Mouse (Mus musculus) gastrocnemius, adult 2 months (tissue): ENCODE results near the gene Atp9a. TPM values are rescaled to one million over a fixed set of nuclear protein-coding genes. Genes with fewer than 3 reads are reported as not detected.

Experiments
- DNase-seq: peaks from one replicate; pipeline ENCODE4 v3.0.0; 2022
- H3K27ac ChIP-seq: fragments of 200-600 bp; 2 replicates; pipeline ENCODE4 v1.8.1; 2022; ENCODE audit warnings: mild to moderate bottlenecking
- H3K4me3 ChIP-seq: fragments of 200-600 bp; 2 replicates; pipeline ENCODE4 v1.8.1; 2022; ENCODE audit warnings: mild to moderate bottlenecking, moderate library complexity
- CTCF ChIP-seq: fragments of 200-600 bp; IDR thresholded peaks from 2 replicates; pipeline ENCODE4 v1.8.1; 2022; ENCODE audit warnings: antibody characterized with exemption, mild to moderate bottlenecking, moderate library complexity
- intact Hi-C: fragments of 180-260 bp; cut with DNase I; formaldehyde crosslinking; loops from one replicate; pipeline ENCODE4 v1.15.1; 2025
- long read RNA-seq, 2 experiments: library from polyadenylated mRNA; stranded (forward); transcript quantifications; one replicate each; pipeline ENCODE4 v2.0.0; 2021
- total RNA-seq, 2 experiments: library from RNA; stranded (reverse); gene quantifications; 2 replicates each; pipeline ENCODE4 v1.2.3; 2021

Atp9a gene
- 10 to 100 TPM; 15.3 to 25.0 TPM for total RNA-seq
- long read RNA-seq, experiment 1, transcript Atp9a-201 (28 exons, 3,529 nt) = major isoform, 18 of 42 reads
- long read RNA-seq, experiment 1, partial matches to known transcripts = 3 of 42 reads
- long read RNA-seq, experiment 1, other reads (novel, unspliced or antisense) = 17 of 42 reads
- long read RNA-seq, experiment 2, transcript Atp9a-201 (28 exons, 3,529 nt) = major isoform, 12 of 47 reads
- long read RNA-seq, experiment 2, partial matches to known transcripts = 3 of 47 reads
- long read RNA-seq, experiment 2, other reads (novel, unspliced or antisense) = 28 of 47 reads

DNA sequence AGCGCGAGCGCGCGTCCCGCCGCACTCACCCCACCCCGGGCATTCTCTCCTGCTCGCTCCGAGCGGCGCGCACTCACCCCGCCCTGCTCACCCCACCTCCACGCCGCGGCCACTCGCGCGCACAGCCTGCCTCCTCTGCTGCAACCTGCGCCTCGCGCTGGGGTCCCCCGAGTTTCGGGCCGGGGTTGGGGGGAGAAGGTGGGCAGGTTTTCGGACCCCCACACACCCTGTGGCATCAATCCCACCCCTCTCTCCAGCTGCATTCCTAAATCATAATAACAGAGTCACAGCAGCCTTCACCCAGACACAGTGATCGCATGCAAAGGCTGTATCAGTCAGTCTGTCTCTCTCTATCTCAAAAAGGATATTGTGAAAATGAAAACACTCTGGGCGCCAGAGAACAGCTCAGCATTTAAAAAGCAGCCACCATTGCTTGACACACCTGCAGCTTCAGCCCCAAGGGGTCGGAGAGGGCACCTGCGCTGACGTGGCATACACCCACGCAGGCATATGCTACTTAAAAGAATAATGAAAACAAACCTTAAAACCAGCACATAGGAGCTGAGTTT, at the start of gene Atp9a:
Gene Atp9a, minus strand, starts transcription at position 351 of the 569 bp plus-strand sequence.
- intact Hi-C loops = loop anchor here (1.0 kb wide), 1 partner anchor 51 kb away; no protein-coding TSS in a partner anchor
- peak within 1 kb of the TSS; percentile 81 for H3K27ac ChIP-seq
- peak within 1 kb of the TSS; percentile 91 for H3K4me3 ChIP-seq
- peak; percentile 67 for DNase-seq
- TF ChIP-seq CTCF = no peak

GRCm38 (mm10) chr2:168791115-168791802, 49.0 kb upstream of the Atp9a start:
- intact Hi-C loops = no loop called here
- no peak for DNase-seq
- no peak for TF ChIP-seq CTCF
- no peak overlapping the region for H3K4me3 ChIP-seq
- H3K27ac ChIP-seq = no peak overlapping the region

- TF ChIP-seq CTCF = no peak
- Histone ChIP-seq H3K27ac (no peak overlapping the region), H3K4me3 (no peak overlapping the region)
- no peak for DNase-seq
- intact Hi-C loops = no loop called here
Measured at GRCm38 (mm10) chr2:168786174-168786573, 44.0 kb upstream of the Atp9a start.

DNA sequence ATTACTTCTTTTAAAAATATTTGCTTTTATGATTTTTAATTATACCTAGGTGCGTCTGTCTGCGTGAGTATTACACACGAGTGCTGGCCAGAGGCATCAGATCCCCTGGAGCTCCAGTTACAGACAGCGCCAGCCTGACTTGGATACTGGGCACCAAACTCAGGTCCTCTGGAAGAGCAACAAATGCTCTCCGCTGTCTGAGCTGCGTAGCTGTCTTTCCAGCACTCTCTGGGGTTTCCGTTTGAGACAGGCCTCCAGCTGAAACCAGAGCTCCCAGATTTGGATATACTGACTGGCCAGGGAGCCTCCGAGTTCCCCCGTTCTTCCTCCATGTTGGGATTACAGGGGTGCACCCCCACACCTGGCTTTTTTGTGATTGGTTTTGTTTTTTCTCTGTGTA, 38.4 kb upstream of the Atp9a start:
- H3K27ac ChIP-seq = peak overlapping the region; percentile 61; the same call in 1 of the 2 replicates
- intact Hi-C loops = no loop called here
- no peak for TF ChIP-seq CTCF
- DNase-seq = peak; percentile 49
- peak overlapping the region; percentile 47 for H3K4me3 ChIP-seq

- peak overlapping the region; percentile 61 for H3K27ac ChIP-seq
- peak overlapping the region; percentile 13; the same call in 1 of the 2 replicates for H3K4me3 ChIP-seq
- intact Hi-C loops = no loop called here
- no peak for TF ChIP-seq CTCF
- DNase-seq = peak; percentile 46
Measured at GRCm38 (mm10) chr2:168780024-168780423, 37.8 kb upstream of the Atp9a start.

GRCm38 (mm10) chr2:168777481-168777880, 35.3 kb upstream of the Atp9a start:
- no peak overlapping the region for H3K27ac ChIP-seq
- no peak for DNase-seq
- intact Hi-C loops = no loop called here
- no peak for TF ChIP-seq CTCF
- no peak overlapping the region for H3K4me3 ChIP-seq

DNA sequence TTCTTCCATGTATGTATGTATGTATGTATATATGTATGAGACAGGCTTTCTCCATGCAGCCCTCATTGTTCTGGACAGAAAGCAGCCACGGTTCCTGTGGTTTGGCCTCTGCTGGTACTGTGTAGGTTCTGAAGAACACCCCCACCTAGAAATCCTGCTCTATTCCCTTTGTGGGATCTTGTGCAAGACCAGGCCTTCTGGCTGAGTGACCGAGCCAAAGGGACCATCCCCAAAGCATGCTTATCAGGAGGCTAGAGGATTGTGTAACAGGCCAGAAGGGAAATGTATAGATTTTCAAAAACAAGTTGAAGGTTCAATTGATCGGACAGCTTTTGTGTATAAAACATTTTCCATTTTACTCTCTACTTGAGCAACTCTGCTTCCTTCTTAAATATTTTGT, 34.0 kb upstream of the Atp9a start:
- DNase-seq = no peak
- H3K27ac ChIP-seq = no peak overlapping the region
- H3K4me3 ChIP-seq = no peak overlapping the region
- intact Hi-C loops = no loop called here
- TF ChIP-seq CTCF = no peak

- Histone ChIP-seq H3K4me3 (no peak overlapping the region), H3K27ac (no peak overlapping the region)
- no peak for TF ChIP-seq CTCF
- intact Hi-C loops = loop anchor here (10.0 kb wide), 1 partner anchor 96 kb away; no protein-coding TSS in a partner anchor
- DNase-seq = no peak
Measured at GRCm38 (mm10) chr2:168769259-168769658, 27.1 kb upstream of the Atp9a start.

GRCm38 (mm10) chr2:168767582-168767981, 25.4 kb upstream of the Atp9a start, which contains the start of gene Sall4:
Gene Sall4, minus strand, starts transcription at chr2:168767943.
- H3K27ac ChIP-seq = peak within 1 kb of the TSS; percentile 91
- intact Hi-C loops = loop anchor here (10.0 kb wide), 1 partner anchor 97 kb away; no protein-coding TSS in a partner anchor

DNA sequence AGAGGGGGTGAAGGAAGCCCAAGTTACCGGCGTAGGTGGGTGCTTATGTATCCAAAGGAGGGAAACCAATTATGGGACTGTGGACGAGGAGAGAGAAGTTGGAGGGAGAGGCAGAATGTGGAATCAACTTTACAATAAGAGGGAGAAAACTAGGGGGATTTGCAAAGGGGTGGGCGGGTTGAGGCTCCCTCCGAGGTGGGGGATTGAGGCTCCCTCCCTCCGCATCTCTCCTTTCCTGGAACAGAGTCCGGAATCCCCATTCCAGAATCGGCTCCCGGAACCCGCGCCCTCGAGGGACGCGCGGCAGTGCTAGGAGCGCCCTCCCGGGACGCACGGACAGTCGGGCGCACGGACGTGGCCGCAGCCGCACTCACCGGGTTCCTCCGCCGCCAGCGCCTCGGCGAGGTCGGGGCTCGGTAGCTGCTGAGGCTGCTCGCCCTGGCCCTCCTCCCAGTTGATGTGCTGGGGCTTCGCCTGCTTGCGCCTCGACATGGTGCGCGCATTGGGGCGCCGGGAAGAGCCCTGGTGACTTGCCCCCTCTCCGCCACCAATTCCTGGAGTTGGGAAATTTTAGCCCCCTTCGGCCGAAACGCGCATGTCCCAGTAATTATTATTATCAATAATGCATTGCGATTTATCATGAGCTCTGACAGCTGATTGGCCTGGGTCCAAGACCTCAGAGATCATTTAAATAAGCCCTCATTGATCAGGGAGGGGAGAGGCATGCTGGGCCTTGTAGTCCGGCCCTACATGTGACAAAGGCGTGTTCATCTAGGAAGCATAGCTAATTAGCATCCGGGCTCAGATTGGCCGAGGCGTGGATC, 24.5 kb upstream of the Atp9a start:
- Histone ChIP-seq H3K27ac (peak overlapping the region; percentile 91), H3K4me3 (peak overlapping the region; percentile 79)
- no peak for TF ChIP-seq CTCF
- intact Hi-C loops = loop anchor here (10.0 kb wide), 1 partner anchor 98 kb away; no protein-coding TSS in a partner anchor
- DNase-seq = peak; percentile 62

More at GRCm38 (mm10) chr2:168767582-168767981, 25.4 kb upstream of the Atp9a start, which contains the start of gene Sall4:
- H3K4me3 ChIP-seq = peak within 1 kb of the TSS; percentile 79
- no peak for DNase-seq
- TF ChIP-seq CTCF = no peak

DNA sequence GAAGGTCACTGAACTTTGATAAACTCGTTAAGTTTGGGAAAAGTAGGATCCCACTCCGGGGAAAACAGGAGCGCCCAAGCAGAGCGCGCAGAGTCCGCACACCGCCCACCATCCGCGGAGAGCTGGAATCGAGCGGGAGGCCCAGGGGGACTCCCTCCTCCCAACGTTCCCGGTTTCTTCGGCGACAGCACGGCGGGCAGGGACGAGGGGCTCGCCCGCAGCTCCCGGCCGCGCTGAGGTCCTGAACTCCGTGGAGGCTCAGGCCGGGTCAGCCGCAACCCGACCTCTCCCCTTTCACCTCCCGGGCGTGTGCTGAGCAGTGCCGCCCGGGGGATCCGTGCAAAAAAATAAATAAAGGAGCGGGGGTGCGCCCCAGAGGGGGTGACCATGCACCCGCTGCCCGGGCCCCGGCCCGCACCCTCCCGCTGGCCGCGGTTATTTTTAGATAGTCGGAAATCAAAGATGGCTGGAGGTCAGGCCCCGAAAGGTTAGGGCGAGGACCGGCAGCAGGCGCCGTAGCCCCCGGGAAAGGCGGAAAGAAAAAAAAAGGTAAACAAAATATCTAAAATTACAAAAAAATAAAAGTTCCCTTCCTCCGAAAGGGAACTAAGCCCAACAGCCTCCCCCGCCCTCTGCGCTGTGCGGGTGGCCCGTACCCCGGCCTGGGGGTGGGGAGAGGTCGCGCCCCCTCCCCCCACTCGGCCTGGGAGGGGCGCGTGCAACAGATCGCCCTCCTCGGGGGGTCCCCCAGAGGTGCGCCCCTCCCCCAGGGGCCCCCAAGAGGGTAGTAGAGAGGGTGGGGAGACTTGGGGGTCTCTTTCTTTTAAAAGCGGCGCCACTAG, 23.7 kb upstream of the Atp9a start:
- intact Hi-C loops = loop anchor here (10.0 kb wide), 1 partner anchor 99 kb away; no protein-coding TSS in a partner anchor
- peak; percentile 56 for DNase-seq
- H3K27ac ChIP-seq = peak overlapping the region; percentile 91
- TF ChIP-seq CTCF = no peak
- H3K4me3 ChIP-seq = peak overlapping the region; percentile 79
